Mouse (Mus musculus) naive thymus-derived CD4-positive, alpha-beta T cell, adult 5 months (primary cell): ENCODE measurements around the gene Edil3. TPM values are rescaled to one million over a fixed set of nuclear protein-coding genes. Genes with fewer than 3 reads are reported as not detected.

Experiments
- polyA plus RNA-seq: library from polyadenylated mRNA; unstranded; fragments of 100-300 nt; shearing (Covaris generic); gene quantifications from one replicate; pipeline ENCODE4 v1.2.1, GENCODE M21; 2017

Gene Edil3
- polyA plus RNA-seq: 0.22 TPM

GRCm38 (mm10) chr13:88821440-88822331 is at the start of gene Edil3:
Edil3 (plus strand) TSS chr13:88821472.

